Mouse (Mus musculus): ENCODE data around the gene Ints5. TPM values are rescaled to one million over a fixed set of nuclear protein-coding genes. Genes with fewer than 3 reads are reported as not detected.

Ints5 gene
- polyA plus RNA-seq, 1 experiment from 2014 or later, result 45.8 TPM

DNA sequence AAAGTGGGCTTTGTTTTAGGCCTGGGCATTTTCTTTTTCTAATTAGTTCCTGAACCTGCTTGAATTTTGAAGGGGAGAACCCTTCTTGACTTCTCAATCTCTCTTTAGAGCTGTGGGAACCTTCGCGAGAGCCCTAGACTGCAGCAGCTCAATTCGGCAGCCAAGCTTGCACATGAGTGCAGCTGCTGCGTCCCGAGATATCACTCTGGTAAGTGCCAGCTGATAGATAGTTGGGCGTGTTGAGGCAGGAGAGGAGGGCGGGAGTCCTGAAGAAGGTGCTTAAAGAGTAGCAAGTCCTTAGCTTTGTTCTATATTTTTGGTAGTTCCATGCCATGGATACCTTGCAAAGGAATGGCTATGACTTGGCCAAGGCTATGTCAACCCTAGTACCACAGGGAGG lies 54.1 kb downstream of the Ints5 start:
- no peaks in the 10 kb centered on the region for H3K27me3 ChIP-seq
- H3K27ac ChIP-seq (replicated peaks), result no peak overlapping the region
- peaks cover 34% of the 10 kb centered on the region for H3K4me1 ChIP-seq
- H3K9ac ChIP-seq, result no peak overlapping the region
- H3K36me3 ChIP-seq, result peaks cover 66% of the 10 kb centered on the region
- no peak for ATAC-seq (ENCODE audit: insufficient number of reproducible peaks, low FRiP score, low TSS enrichment, low read depth)
- no peak overlapping the region for H3K4me2 ChIP-seq (replicated peaks)
- 77% methylated on average over 7 of the region's 7 CpGs for WGBS
- no peak overlapping the region for H3K4me3 ChIP-seq (replicated peaks)
- H3K9me3 ChIP-seq (replicated peaks), result no peaks in the 10 kb centered on the region

Small RNA genes lying within 50 kb of the gene (microRNA-seq; reads per million reads assigned to microRNA genes)
- gene Mir5136 (ENCODE audit: borderline number of aligned reads), result not detected

Other genes starting within 250 kb of the Ints5 start
- gene Chrm1, start 229.2 kb upstream of the Ints5 start, polyA plus RNA-seq (2015; fragmentation: Nextera tagmentation; extraction: Ambion mirVana), result 0.76 and 0.83 TPM in 2 replicates
- gene Slc3a2, start 169.6 kb upstream of the Ints5 start, polyA plus RNA-seq (2015; fragmentation: Nextera tagmentation; extraction: Ambion mirVana), result 122 and 128 TPM in 2 replicates
- 89.0 and 90.8 TPM in 2 replicates for gene Wdr74, start 157.2 kb upstream of the Ints5 start, polyA plus RNA-seq (2015; fragmentation: Nextera tagmentation; extraction: Ambion mirVana)
- gene 1700092M07Rik, start 152.3 kb upstream of the Ints5 start, polyA plus RNA-seq (2015; fragmentation: Nextera tagmentation; extraction: Ambion mirVana), result 0.70 and 1.2 TPM in 2 replicates
- 168 and 175 TPM in 2 replicates for gene Stx5a, start 151.6 kb upstream of the Ints5 start, polyA plus RNA-seq (2015; fragmentation: Nextera tagmentation; extraction: Ambion mirVana)
- 175 and 192 TPM in 2 replicates for gene Nxf1, start 135.9 kb upstream of the Ints5 start, polyA plus RNA-seq (2015; fragmentation: Nextera tagmentation; extraction: Ambion mirVana)
- 172 and 173 TPM in 2 replicates for gene Tmem223, start 122.0 kb upstream of the Ints5 start, polyA plus RNA-seq (2015; fragmentation: Nextera tagmentation; extraction: Ambion mirVana)
- gene Tmem179b, start 118.5 kb upstream of the Ints5 start, polyA plus RNA-seq (2015; fragmentation: Nextera tagmentation; extraction: Ambion mirVana), result 82.8 and 88.3 TPM in 2 replicates
- 27.3 and 30.0 TPM in 2 replicates for gene Taf6l, start 106.6 kb upstream of the Ints5 start, polyA plus RNA-seq (2015; fragmentation: Nextera tagmentation; extraction: Ambion mirVana)
- gene Polr2g, start 94.4 kb upstream of the Ints5 start, polyA plus RNA-seq (2015; fragmentation: Nextera tagmentation; extraction: Ambion mirVana), result 153 and 160 TPM in 2 replicates
- 5.6 and 5.9 TPM in 2 replicates for gene Zbtb3, start 90.5 kb upstream of the Ints5 start, polyA plus RNA-seq (2015; fragmentation: Nextera tagmentation; extraction: Ambion mirVana)
- gene Ttc9c, start 73.7 kb upstream of the Ints5 start, polyA plus RNA-seq (2015; fragmentation: Nextera tagmentation; extraction: Ambion mirVana), result 53.0 and 58.4 TPM in 2 replicates
- gene Hnrnpul2, start 73.0 kb upstream of the Ints5 start, polyA plus RNA-seq (2015; fragmentation: Nextera tagmentation; extraction: Ambion mirVana), result 6.0 and 7.1 TPM in 2 replicates
- gene AC129217.1, start 63.2 kb upstream of the Ints5 start, polyA plus RNA-seq (2015; fragmentation: Nextera tagmentation; extraction: Ambion mirVana), result not detected in 2 replicates
- gene Bscl2, start 55.5 kb upstream of the Ints5 start, polyA plus RNA-seq (2015; fragmentation: Nextera tagmentation; extraction: Ambion mirVana), result 68.8 and 78.0 TPM in 2 replicates
- 5.1 and 7.5 TPM in 2 replicates for gene Gng3, start 53.8 kb upstream of the Ints5 start, polyA plus RNA-seq (2015; fragmentation: Nextera tagmentation; extraction: Ambion mirVana)
- gene Lrrn4cl, start 42.2 kb upstream of the Ints5 start, polyA plus RNA-seq (2015; fragmentation: Nextera tagmentation; extraction: Ambion mirVana), result 2.0 and 3.5 TPM in 2 replicates
- gene Ubxn1, start 21.5 kb upstream of the Ints5 start, polyA plus RNA-seq (2015; fragmentation: Nextera tagmentation; extraction: Ambion mirVana), result 177 and 194 TPM in 2 replicates
- 63.3 and 65.1 TPM in 2 replicates for gene Uqcc3, start 12.1 kb upstream of the Ints5 start, polyA plus RNA-seq (2015; fragmentation: Nextera tagmentation; extraction: Ambion mirVana)
- 58.7 and 61.4 TPM in 2 replicates for gene Lbhd1, start 9.3 kb upstream of the Ints5 start, polyA plus RNA-seq (2015; fragmentation: Nextera tagmentation; extraction: Ambion mirVana)
- not detected in 2 replicates for gene Gm49403, start 9.1 kb upstream of the Ints5 start, polyA plus RNA-seq (2015; fragmentation: Nextera tagmentation; extraction: Ambion mirVana)
- gene 1810009A15Rik, start 4.2 kb upstream of the Ints5 start, polyA plus RNA-seq (2015; fragmentation: Nextera tagmentation; extraction: Ambion mirVana), result 82.8 and 84.2 TPM in 2 replicates
- 0.24 TPM in 1 of 2 replicates, not detected in the other for gene Gm49416, start 4.1 kb upstream of the Ints5 start, polyA plus RNA-seq (2015; fragmentation: Nextera tagmentation; extraction: Ambion mirVana)
- 99.0 and 104 TPM in 2 replicates for gene Ganab, start 5.1 kb downstream of the Ints5 start, polyA plus RNA-seq (2015; fragmentation: Nextera tagmentation; extraction: Ambion mirVana)
- 51.5 and 53.3 TPM in 2 replicates for gene B3gat3, start 27.4 kb downstream of the Ints5 start, polyA plus RNA-seq (2015; fragmentation: Nextera tagmentation; extraction: Ambion mirVana)
- 4.2 and 4.5 TPM in 2 replicates for gene Rom1, start 36.4 kb downstream of the Ints5 start, polyA plus RNA-seq (2015; fragmentation: Nextera tagmentation; extraction: Ambion mirVana)
- 41.3 and 43.1 TPM in 2 replicates for gene Eml3, start 36.5 kb downstream of the Ints5 start, polyA plus RNA-seq (2015; fragmentation: Nextera tagmentation; extraction: Ambion mirVana)
- 155 and 156 TPM in 2 replicates for gene Mta2, start 48.9 kb downstream of the Ints5 start, polyA plus RNA-seq (2015; fragmentation: Nextera tagmentation; extraction: Ambion mirVana)
- 31.0 and 32.8 TPM in 2 replicates for gene Tut1, start 60.8 kb downstream of the Ints5 start, polyA plus RNA-seq (2015; fragmentation: Nextera tagmentation; extraction: Ambion mirVana)
- gene Eef1g, start 74.0 kb downstream of the Ints5 start, polyA plus RNA-seq (2015; fragmentation: Nextera tagmentation; extraction: Ambion mirVana), result 443 and 458 TPM in 2 replicates
- gene Ahnak, start 96.3 kb downstream of the Ints5 start, polyA plus RNA-seq (2015; fragmentation: Nextera tagmentation; extraction: Ambion mirVana), result 71.9 and 92.4 TPM in 2 replicates
- 1.3 and 1.4 TPM in 2 replicates for gene Scgb1a1, start 195.0 kb downstream of the Ints5 start, polyA plus RNA-seq (2015; fragmentation: Nextera tagmentation; extraction: Ambion mirVana)
- gene Asrgl1, start 242.6 kb downstream of the Ints5 start, polyA plus RNA-seq (2015; fragmentation: Nextera tagmentation; extraction: Ambion mirVana), result 12.0 and 14.1 TPM in 2 replicates